Mouse (Mus musculus) CH12.LX (cell line): Measurements from ENCODE around the gene Nup160.

Experiments
- NELFE ChIP-seq: IDR thresholded peaks from 2 replicates; pipeline ENCODE4 v1.6.1; 2011; ENCODE audit warnings: low read depth, low read length, improper control_type of control experiment
- RAD21 ChIP-seq: IDR thresholded peaks from 2 replicates; pipeline ENCODE4 v1.6.1; 2011; ENCODE audit warnings: low read depth, mild to moderate bottlenecking, low read length, improper control_type of control experiment, moderate library complexity

- TF ChIP-seq NELFE (no peak), RAD21 (no peak)
Measured at GRCm38 (mm10) chr2:90782901-90783486, 106.0 kb downstream of the Nup160 start.
